Mouse (Mus musculus): Measurements from ENCODE around the gene Fbxo11.
A peak's percentile ranks its signal among the peaks of the same experiment; 100 is the strongest.
"Not testable (repeated sequence)": the region's sequence is repeated elsewhere in the genome, so short reads cannot be mapped to it uniquely, and the experiment has no call there.

Fbxo11 gene

DNA sequence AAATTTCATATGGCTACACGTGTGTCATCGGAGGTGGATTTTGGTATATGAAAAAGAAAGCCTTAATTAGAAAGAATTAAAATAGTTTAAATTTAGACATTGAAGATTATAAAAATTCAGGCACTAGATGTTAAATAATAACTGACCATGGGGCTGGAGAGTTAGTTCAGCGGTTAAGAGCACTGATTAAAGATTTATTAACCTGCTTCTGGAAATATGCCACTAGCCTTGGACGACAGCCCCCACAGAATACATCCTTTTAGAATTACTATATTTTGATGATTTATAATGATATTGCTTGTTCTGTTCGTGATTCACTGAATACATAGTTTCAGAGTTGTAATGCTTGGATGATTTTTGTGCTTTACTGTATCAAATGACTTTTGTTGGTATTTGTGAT is 105.2 kb downstream of the Fbxo11 start:
- peak; percentile 32 to 56 for DNase-seq

DNA sequence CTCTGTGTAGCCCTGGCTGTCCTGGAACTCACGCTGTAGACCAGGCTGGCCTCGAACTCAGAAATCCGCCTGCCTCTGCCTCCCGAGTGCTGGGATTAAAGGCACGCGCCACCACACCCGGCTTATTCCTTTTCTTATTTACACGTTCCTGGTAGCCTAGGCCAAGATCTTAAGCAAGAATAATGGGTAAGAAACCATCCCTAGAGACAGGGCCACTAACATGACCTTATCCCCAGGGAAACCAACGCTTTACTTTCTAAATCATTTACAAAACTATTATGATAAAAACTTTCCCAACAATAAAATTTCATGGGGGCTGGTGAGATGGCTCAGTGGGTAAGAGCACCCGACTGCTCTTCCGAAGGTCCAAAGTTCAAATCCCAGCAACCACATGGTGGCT is 105.7 kb downstream of the Fbxo11 start:
- not testable (repeated sequence) for DNase-seq

DNA sequence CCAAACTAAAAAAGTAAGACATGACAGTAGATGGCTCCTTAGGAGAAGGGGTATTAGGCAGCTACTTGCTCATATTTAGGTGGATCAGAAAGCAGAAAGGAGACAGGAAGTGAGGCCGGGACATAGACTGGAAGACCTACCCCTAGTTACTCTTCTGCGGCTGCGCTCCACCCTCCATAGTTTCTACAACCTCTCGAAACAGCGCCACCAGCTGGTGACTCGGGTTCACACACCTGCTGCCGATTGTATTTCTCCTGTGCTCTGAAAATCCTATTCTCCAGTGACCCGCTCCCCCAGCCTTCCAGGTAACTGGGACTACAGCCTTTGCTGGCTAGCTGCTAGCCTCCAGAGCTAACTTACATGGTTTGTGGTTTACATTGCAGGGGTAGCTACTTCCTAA is 106.8 kb downstream of the Fbxo11 start:
- peak in 1 of 2 experiments; percentile 31 for DNase-seq

DNA sequence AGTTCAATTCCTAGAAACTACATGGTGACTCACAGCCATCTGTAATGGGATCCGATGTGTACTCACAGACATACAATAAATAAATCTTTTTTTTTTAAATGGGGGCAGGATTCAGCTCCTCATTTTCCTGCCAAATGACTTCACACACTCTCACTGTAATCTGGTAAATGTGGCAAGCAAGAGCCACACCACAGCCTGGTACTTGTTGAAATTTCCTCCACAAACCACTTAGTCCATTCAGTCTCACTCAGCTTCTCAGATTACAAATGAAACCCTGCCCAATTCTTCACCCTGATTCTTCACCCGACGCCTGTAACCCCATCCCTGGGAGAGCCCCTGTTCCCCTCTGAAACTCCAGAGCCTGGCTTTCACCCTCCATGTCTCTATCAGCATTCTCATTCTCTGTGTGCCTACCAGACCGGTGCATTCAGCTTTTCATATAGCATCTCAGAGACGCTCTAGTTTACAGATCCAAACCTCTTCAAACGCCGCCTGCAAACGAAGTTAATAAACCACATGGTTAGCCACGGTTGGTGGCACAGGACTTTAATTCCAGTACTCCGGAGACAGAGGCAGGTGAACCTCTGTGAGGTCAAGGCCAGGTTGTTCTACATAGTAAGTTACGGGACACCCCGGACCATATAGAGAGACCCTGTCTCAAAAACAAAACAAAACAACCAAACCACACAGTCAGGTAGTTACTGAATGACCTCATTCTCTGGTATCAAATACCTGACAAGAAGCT is 107.8 kb downstream of the Fbxo11 start:
- DNase-seq, result peak; percentile 71 to 80

DNA sequence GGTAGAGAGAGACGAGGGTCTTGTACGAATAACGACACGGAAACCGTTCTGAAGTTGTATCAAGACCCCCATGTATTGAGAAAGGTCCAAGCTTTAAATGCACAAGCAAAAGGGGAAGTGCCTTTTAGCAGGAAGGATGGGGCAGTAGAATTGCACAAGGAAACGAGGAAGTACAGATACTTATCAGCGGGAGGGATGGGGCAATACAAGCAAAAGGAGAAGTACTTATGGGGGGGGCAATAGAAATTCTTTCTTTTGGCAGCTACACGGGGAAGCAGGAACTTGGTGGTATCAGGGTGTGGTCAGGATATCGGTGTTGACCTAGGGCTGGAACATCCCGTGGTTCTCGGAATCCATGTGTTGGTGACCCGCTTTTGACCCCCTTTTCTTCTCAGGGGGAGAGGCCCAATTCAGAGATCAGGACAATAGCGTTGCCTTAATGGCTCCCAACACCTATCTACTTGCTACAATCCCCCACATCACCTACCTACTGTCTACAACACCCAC is 110.4 kb downstream of the Fbxo11 start:
- DNase-seq, result not testable (repeated sequence)

DNA sequence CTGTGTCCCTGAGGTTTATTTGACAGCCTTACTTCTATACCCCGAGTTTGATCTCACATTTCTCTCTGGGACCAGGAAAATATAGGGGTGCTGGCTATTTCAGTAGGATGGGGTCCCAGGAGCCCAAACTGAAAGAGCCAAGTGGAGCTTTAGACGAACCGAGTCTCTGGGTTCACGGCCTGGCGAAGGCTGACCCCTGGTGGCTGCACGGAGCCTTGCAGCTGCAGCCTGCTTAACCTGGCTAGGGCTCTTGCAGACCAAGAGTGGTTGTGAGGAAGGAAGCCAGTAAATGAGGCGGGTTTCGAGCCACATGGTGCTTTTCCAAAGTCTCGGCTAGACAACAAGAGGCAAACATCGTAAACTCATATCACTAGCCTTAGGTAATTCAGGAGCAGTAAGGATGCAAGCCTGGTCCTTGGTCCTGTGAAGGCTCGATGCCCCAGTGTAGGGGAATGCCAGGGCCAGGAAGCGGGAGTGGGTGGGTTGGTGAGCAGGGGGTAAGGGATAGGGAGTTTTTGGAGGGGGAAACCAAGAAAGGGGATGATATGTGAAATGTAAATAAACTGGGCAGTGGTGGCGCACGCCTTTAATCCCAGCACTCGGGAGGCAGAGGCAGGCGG is 116.0 kb downstream of the Fbxo11 start:
- DNase-seq, result peak; percentile 69 to 89

Measured in kidney, postnatal 36 days (tissue).